In the genomic region with DNA sequence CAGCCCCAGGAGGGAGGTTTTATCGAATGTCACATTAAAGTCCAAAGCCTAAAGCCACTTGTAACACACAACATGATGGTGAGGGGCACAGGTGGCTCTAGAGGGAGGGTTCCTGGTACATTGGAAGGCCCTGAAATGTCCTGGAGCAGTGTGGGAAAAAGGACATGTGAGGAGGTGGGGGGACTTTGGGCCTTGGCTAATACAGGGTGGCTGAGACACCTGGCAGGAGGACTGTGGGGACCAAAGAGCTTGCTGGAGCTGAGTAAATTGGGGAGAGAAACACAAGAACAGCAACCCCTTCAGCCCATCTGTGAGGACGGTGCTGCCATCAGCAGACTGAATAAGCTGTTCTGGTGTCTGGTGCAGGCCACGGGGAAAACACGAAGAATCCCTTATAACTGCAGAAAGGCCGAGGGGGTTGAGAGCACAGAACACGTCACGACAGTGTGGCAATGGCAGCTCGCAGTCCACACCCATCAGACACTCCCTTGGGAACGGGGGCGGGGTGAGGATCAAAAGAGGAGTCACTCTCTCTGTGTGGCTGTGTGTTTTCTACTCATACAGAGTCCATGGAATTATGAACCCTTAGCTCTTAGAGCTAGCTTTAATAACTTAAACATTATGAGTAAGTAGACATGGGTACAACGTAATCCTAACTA, we compare ENCODE assay signal across 21 mouse cellular contexts. TPM values are rescaled to one million over a fixed set of nuclear protein-coding genes. Genes with fewer than 3 reads are reported as not detected.
DNase-seq lines count a peak whose midpoint lies in the region; ATAC-seq and TF ChIP-seq lines count a peak whose summit lies in the region.
"Had no signal": no experiment of that assay in that cellular context is flagged by ENCODE, and none has a peak within 500 bp of the region (broad histone marks: within the 10 kb centered on the region; RNA-seq: fewer than 3 reads in every experiment).

No protein-coding gene starts in this region.

- no peak for TF ChIP-seq CTCF in CH12.LX (conservative IDR thresholded peaks at IDR 0.05 in 1 of 2, IDR thresholded peaks at IDR 0.05 in 1 of 2; ENCODE audit: low read depth in 2 of 2, low read length in 2 of 2)
- TF ChIP-seq CTCF in intestine, postnatal 0 days (IDR thresholded peaks at IDR 0.05; ENCODE audit: low read depth) = no peak

- TF ChIP-seq RAD21 in CH12.LX (IDR thresholded peaks at IDR 0.05; ENCODE audit: low read depth, low read length) = no peak

- peak; percentile 8 for DNase-seq in gastrocnemius, adult 18-20 months (ENCODE audit: low spot score)
- no peak for DNase-seq in gastrocnemius, postnatal 10 days
- DNase-seq in liver (peak; percentile 56), CH12.LX (ENCODE audit: extremely low read depth) (peak; percentile 39)
- DNase-seq: adrenal gland, postnatal 36 days; cerebellum, adult 2 months; cerebellum, postnatal 10 days; forebrain, postnatal 0 days; gastrocnemius, postnatal 25 days; heart, postnatal 14 days; kidney, adult 18-20 months had no signal

- peaks cover 6% of the 10 kb centered on the region; the same call in 1 of the 2 replicates for H3K36me3 ChIP-seq in liver, embryonic 12.5 days
- peaks cover 0 to 2% of the 10 kb centered on the region in 2 experiments for H3K36me3 ChIP-seq in CH12.LX (replicated peaks in 1 of 2; ENCODE audit: control insufficient read depth in 1 of 2, insufficient read depth in 1 of 2, low read length in 1 of 2)
- H3K36me3 ChIP-seq in intestine, postnatal 0 days (ENCODE audit: control insufficient read depth, insufficient read depth) = no peaks in the 10 kb centered on the region
- H3K36me3 ChIP-seq: heart, embryonic 15.5 days had no signal

- H3K4me2 ChIP-seq in liver, embryonic 12.5 days = no peak overlapping the region
- no peak overlapping the region; the same call in 1 of the 2 replicates for H3K4me2 ChIP-seq in CH12.LX (ENCODE audit: insufficient read depth, low read depth, poor library complexity, severe bottlenecking)
- no peak overlapping the region for H3K4me2 ChIP-seq in intestine, postnatal 0 days (replicated peaks; ENCODE audit: low read depth)
- H3K4me2 ChIP-seq: forebrain, embryonic 13.5 days; heart, embryonic 11.5 days; heart, embryonic 15.5 days; hindbrain, embryonic 14.5 days had no signal

- no peak overlapping the region for H3K27ac ChIP-seq in liver, embryonic 12.5 days
- no peak overlapping the region for H3K27ac ChIP-seq in CH12.LX (ENCODE audit: insufficient read depth, low read depth)
- H3K27ac ChIP-seq in intestine, postnatal 0 days (ENCODE audit: low read depth, low read length) = no peak overlapping the region
- H3K27ac ChIP-seq: embryonic facial prominence, embryonic 10.5 days; forebrain, embryonic 13.5 days; heart, embryonic 15.5 days; hindbrain, embryonic 10.5 days; hindbrain, embryonic 14.5 days had no signal

- no peaks in the 10 kb centered on the region for H3K9me3 ChIP-seq in liver, embryonic 12.5 days (replicated peaks)
- no peaks in the 10 kb centered on the region for H3K9me3 ChIP-seq in CH12.LX (replicated peaks; ENCODE audit: low read length)
- no peaks in the 10 kb centered on the region for H3K9me3 ChIP-seq in intestine, postnatal 0 days (ENCODE audit: control insufficient read depth)
- H3K9me3 ChIP-seq: embryonic facial prominence, embryonic 10.5 days; forebrain, embryonic 13.5 days; G1E; heart, embryonic 15.5 days; hindbrain, embryonic 10.5 days had no signal

- H3K4me3 ChIP-seq in liver, embryonic 12.5 days = no peak overlapping the region
- H3K4me3 ChIP-seq in CH12.LX (replicated peaks in 1 of 3; ENCODE audit: low read depth in 2 of 3, low read length in 2 of 3, poor library complexity in 1 of 3) = no peak overlapping the region
- no peak overlapping the region for H3K4me3 ChIP-seq in intestine, postnatal 0 days (ENCODE audit: low read depth, low read length)
- H3K4me3 ChIP-seq: embryonic facial prominence, embryonic 10.5 days; forebrain, embryonic 13.5 days; heart, embryonic 15.5 days; hindbrain, embryonic 10.5 days had no signal

- no peak overlapping the region for H3K9ac ChIP-seq in liver, embryonic 12.5 days
- no peak overlapping the region for H3K9ac ChIP-seq in CH12.LX (ENCODE audit: insufficient read depth, low read depth)
- no peak overlapping the region for H3K9ac ChIP-seq in intestine, postnatal 0 days (ENCODE audit: low read depth, low read length)
- H3K9ac ChIP-seq: forebrain, embryonic 13.5 days; forebrain, postnatal 0 days; heart, embryonic 15.5 days; hindbrain, embryonic 14.5 days had no signal

- in situ Hi-C loops in CH12.LX (cut with MboI; ENCODE audit: low pct_ligation_motif_present, low pct_unique_long_range_greater_than_20kb, low sequenced_read_pairs) = loop anchor here (10.0 to 25.0 kb wide), 2 partner anchors 126 to 156 kb away; a partner anchor contains a TSS

- no peaks in the 10 kb centered on the region for H3K79me2 ChIP-seq in CH12.LX (replicated peaks; ENCODE audit: control insufficient read depth, extremely low read depth, insufficient read depth, poor library complexity, severe bottlenecking)

- peaks cover 50% of the 10 kb centered on the region for H3K4me1 ChIP-seq in liver, embryonic 12.5 days
- H3K4me1 ChIP-seq in CH12.LX (ENCODE audit: control insufficient read depth in 1 of 2, insufficient read depth in 2 of 2) = peaks cover 8 to 30% of the 10 kb centered on the region in 2 experiments
- no peaks in the 10 kb centered on the region; the same call in none of the 2 replicates for H3K4me1 ChIP-seq in intestine, postnatal 0 days (replicated peaks; ENCODE audit: control insufficient read depth, insufficient read depth, low read length)

- dilution Hi-C loops in CH12.LX (cut with MboI; ENCODE audit: extremely low pct_ligation_motif_present, extremely low pct_unique_long_range_greater_than_20kb, low sequenced_read_pairs) = no loop called here

- WGBS in liver, embryonic 12.5 days (ENCODE audit: insufficient replicate concordance) = 70% methylated on average over 11 of the region's 11 CpGs
- 51% methylated on average over 11 of the region's 11 CpGs for WGBS in intestine, postnatal 0 days

- TF ChIP-seq EP300 in CH12.LX (IDR thresholded peaks at IDR 0.05; ENCODE audit: low read length) = no peak

- no peak for TF ChIP-seq POLR2A in CH12.LX (IDR thresholded peaks at IDR 0.05; ENCODE audit: low read depth, low read length)

- no peak; the same call in 1 of the 2 replicates for ATAC-seq in liver, embryonic 12.5 days
- peak; percentile 50 for ATAC-seq in intestine, postnatal 0 days
- ATAC-seq in megakaryocyte-erythroid progenitor cell, adult 5-6 weeks (replicated peaks; ENCODE audit: low FRiP score, low TSS enrichment, poor library complexity, severe bottlenecking) = no peak
- ATAC-seq: forebrain, embryonic 13.5 days; forebrain, postnatal 0 days had no signal

- no peaks in the 10 kb centered on the region for H3K27me3 ChIP-seq in liver, embryonic 12.5 days (replicated peaks)
- peaks cover 2% of the 10 kb centered on the region for H3K27me3 ChIP-seq in CH12.LX (replicated peaks)
- H3K27me3 ChIP-seq in intestine, postnatal 0 days (replicated peaks; ENCODE audit: control insufficient read depth, insufficient read depth, low read length) = no peaks in the 10 kb centered on the region
- H3K27me3 ChIP-seq: forebrain, embryonic 13.5 days; heart, embryonic 15.5 days had no signal

TF ChIP-seq in CH12.LX, 34 proteins besides CTCF, POLR2A, EP300 and RAD21:
- TF ChIP-seq MAFK (IDR thresholded peaks at IDR 0.05; ENCODE audit: insufficient replicate concordance, low read length) (no peak), POLR2AphosphoS2 (IDR thresholded peaks at IDR 0.05; ENCODE audit: low read depth, low read length) (no peak), MAZ (IDR thresholded peaks at IDR 0.05; ENCODE audit: low read depth, low read length) (no peak), ETS1 (conservative IDR thresholded peaks at IDR 0.05; ENCODE audit: low read depth, low read length) (no peak), CHD1 (IDR thresholded peaks at IDR 0.05; ENCODE audit: low read depth, low read length) (no peak)

RNA-seq across cellular contexts. Expression of a gene that starts 24.4 kb away (rescaled TPM):
- 10 to 100 TPM; 30.3 to 39.0 TPM for total RNA-seq in gastrocnemius, adult 18-20 months (2021)
- total RNA-seq in gastrocnemius, postnatal 10 days (2021) = 10 to 100 TPM; 25.0 to 35.5 TPM
- polyA plus RNA-seq in liver, embryonic 12.5 days (2016; fragmentation: Nextera tagmentation; extraction: Ambion mirVana) = 13.1 and 14.6 TPM in 2 replicates
- total RNA-seq in CH12.LX (2012; rRNA removed) = 30.8 and 34.6 TPM in 2 replicates
- 51.7 and 54.9 TPM in 2 replicates for total RNA-seq in CH12.LX (2014; rRNA removed)
- polyA plus RNA-seq in CH12.LX (2012; ENCODE audit: insufficient read length, low read depth) = 53.9 and 56.8 TPM in 2 replicates
- polyA plus RNA-seq in intestine, postnatal 0 days (2015; fragmentation: Nextera tagmentation; extraction: Ambion mirVana) = 10.3 and 10.9 TPM in 2 replicates
- 52.3 and 58.0 TPM in 2 replicates for total RNA-seq in megakaryocyte-erythroid progenitor cell, adult 5-6 weeks (2014; fragmentation: Nextera tagmentation)
- total RNA-seq in megakaryocyte-erythroid progenitor cell, adult 5-6 weeks (2017) = 61.4 and 70.3 TPM in 2 replicates
